Mouse (Mus musculus): ENCODE measurements around the gene Fbxw4. TPM values are rescaled to one million over a fixed set of nuclear protein-coding genes. Genes with fewer than 3 reads are reported as not detected.
A peak's percentile ranks its signal among the peaks of the same experiment; 100 is the strongest.

The Fbxw4 gene
- total RNA-seq, 2 experiments from 2014 or later, result 18.9 to 19.8 TPM

DNA sequence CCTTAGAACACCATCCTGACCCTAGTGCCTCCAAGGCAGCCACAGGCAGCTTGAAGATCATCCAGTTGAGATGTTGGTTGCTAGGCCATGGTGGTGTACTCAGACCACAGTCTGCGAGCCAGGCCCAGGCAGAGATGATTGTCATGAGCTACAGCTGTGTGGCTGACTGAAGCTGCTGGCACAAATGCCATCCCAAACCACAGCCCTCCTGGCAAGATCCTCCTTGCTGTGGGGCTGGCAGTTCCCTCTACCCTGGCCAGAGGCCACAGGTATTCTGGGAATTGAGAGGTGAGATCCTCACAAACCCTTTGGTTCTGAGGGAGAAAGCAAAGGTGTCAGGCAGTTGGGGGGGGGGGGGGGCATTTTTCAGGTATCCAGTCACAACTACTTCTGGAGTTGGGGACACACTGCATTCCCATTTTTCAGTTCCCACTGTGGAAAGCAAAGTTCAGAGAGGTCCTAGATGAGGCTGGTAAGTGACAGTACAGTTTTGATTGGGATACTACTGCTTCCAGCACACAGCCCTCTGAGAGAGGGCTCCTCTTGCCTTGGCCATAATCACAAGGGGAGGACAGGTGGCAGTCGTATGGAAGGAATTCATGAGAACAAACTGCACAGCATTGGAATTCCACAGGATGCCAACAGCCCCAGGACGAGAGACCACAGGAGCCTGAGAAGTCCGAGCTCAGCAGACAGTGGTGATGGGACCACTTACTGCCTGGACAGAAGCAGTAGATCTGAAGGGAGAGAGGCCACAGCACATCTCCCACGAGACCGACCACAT lies 72.4 kb downstream of the Fbxw4 start:
- peak; percentile 41 for DNase-seq
- intact Hi-C loops (cut with DNase I; ENCODE audit: low total_unique reads), result no loop called here

DNA sequence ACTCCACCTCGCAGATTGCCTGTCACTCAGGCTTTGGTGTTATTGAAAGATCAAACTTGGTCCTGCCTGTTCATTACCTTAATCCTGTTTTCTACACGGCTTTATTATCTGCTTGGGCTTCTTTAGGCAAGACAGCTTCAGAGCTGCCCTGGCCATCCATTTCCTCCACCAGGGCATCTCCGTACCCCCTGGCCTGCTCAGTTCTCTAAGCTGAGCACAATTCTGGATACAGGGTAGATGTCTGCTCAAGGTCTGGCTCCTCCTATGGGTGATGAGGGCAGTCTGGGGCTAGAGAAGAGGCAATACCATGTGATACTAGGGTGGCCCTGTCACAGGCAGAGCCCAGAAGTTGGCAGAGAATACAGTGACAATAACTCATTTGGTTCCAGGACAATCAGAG lies 73.3 kb downstream of the Fbxw4 start:
- DNase-seq, result no peak
- intact Hi-C loops (cut with DNase I; ENCODE audit: low total_unique reads), result no loop called here

DNA sequence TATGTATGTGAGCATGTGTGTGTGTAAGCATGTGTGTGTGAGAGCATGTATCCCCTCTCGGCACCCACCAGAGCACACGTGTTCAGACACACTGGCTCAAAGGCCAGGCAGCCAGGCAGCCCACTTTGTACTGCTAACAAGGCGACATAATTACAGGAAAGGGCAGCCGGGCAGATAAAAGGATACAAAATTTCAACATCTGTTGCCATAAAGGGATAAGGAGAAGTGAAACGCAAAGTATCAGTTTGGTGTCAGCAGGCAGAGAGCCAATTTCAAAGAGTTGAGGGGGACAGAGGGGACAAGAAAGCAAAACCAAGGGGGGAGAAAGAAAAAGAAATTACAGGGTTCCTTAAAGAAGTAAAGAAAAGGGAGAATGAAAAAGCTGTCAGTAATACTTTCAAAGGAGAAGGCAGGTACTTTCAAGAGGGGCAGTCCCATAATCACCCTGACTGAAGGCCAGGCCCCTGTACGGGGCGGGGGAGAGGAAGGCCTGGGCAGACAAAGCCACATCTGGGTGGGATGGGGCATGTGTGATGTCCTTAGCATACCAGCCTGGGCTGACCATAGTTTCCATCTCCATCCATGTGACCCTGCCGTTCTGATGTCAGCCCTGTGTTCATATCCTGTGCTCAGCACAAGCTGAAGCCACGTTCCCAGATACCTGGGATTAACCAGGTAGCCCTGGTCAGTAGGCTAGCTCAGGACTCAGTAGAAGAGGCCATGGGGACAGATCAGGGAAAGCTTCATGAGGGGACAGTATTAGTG lies 75.1 kb downstream of the Fbxw4 start:
- DNase-seq, result no peak
- intact Hi-C loops (cut with DNase I; ENCODE audit: low total_unique reads), result no loop called here

DNA sequence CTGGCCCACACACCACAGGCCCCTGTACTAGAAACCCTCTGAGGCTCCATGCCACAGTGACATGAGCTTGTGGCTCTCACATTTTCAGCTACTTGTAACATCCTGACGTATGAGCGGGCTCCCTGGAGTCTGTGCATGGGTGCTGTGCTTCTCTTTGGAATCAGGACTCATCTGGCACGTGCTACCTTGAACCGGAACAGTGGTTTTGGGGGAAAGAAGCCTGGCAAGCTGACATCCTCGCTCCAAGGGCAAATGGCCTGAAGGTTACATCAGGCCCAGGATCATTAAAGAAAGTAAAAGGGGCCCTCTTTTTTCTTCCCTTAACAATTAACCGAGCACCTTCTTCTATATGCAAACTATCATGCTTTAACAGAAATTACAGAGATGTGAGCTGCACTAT lies 77.0 kb downstream of the Fbxw4 start:
- no peak for DNase-seq
- intact Hi-C loops (cut with DNase I; ENCODE audit: low total_unique reads), result no loop called here

DNA sequence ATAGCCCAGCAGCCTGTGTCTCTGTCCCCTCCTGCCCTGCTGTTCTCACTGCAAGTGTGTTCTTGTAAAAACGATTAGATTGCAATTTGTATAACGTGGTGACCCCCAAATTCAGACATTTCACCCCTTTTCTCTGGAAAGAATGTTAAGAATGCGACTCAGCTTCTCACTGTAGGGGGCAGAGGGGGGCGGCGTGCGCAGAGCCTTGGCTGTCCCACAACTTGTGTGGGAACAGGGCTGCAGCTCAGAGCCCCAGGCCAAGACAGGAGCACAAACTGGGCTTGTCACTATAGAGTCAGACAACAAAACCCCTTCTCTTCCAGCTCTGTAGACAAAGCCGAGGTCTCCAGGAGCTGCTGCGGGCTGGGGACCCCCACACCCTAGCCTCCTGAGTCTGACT lies 78.0 kb downstream of the Fbxw4 start:
- no peak for DNase-seq
- intact Hi-C loops (cut with DNase I; ENCODE audit: low total_unique reads), result no loop called here

DNA sequence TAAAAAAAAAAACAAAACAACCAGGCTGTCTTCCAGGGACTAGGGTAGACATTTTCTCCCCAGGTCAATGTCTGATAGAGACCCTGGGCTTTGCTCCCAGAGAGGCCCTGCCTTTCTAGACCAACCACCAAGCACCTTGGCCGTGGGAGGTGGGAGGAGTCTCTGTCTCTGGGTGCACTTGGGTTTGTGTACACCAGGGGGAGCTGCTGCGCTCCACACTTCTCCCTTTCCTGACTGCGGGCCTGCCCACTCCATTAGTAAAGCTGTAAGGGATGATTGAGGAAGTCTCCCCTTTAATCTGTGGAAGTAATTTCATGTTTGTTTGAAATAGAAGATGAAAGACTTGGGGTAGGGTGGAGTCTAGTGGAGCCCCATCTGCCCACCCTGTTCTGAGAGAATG lies 78.9 kb downstream of the Fbxw4 start:
- DNase-seq, result peak; percentile 53
- intact Hi-C loops (cut with DNase I; ENCODE audit: low total_unique reads), result no loop called here

DNA sequence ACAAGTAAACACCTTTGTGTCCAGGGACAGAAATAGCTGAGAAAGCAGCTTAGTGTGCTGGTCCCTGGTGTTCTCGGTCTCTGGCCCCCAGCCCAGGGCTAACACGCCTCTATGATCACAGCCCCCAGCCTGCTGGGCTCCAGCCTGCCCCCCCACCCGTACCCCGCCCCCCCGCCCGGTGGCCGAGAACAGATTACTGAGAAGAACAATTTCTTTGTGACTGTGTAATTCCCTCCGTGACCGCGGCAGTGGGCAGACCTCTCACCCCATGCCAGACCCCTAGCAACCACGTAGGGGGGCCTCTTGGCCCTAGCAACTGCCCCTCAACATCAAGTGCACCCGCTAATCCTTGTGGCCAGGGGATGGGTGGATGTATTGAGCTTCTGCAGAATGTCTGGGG lies 79.9 kb downstream of the Fbxw4 start:
- intact Hi-C loops (cut with DNase I; ENCODE audit: low total_unique reads), result no loop called here
- no peak for DNase-seq

DNA sequence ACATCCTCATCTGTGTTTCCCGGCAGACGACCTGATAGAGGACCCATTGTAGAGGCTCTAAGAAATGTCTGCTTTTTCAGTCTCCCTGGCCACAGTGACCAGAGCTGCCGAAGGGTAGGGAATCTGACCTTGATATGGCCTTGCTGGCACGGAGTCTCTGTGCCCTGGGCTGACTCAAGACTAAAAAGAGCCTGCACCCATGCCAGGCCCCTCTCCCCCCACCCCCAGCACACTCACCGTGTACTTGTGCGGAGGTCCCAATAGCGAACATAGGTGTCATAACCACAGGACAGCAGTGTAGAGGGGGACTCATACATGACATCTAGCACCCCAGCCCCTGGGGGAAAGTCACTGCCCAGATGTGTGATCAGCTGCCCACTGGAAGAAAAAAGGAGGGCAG lies 80.7 kb downstream of the Fbxw4 start:
- intact Hi-C loops (cut with DNase I; ENCODE audit: low total_unique reads), result loop anchor here (5.0 kb wide), 1 partner anchor 38 kb away; no protein-coding TSS in a partner anchor
- no peak for DNase-seq

DNA sequence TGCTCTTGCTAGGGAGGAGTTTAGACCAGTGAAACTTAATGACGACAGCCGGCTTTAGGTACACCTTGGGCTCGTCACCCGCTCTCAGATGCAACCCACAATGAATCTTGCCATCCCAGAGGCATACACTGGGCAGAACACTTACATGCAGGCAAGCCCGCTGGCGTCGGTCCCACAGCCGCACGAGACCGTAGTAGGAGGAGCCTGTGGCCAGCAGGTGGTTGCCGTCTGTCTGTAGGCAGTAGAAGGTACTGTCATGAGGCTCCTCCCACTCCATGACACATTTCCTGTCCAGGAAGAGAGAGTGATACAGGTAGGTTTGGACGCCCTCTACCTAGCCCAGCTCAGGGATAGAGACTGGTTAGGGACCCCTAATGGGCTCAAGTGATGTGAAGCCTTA lies 81.1 kb downstream of the Fbxw4 start:
- intact Hi-C loops (cut with DNase I; ENCODE audit: low total_unique reads), result loop anchor here (5.0 kb wide), 1 partner anchor 38 kb away; no protein-coding TSS in a partner anchor
- no peak for DNase-seq

DNA sequence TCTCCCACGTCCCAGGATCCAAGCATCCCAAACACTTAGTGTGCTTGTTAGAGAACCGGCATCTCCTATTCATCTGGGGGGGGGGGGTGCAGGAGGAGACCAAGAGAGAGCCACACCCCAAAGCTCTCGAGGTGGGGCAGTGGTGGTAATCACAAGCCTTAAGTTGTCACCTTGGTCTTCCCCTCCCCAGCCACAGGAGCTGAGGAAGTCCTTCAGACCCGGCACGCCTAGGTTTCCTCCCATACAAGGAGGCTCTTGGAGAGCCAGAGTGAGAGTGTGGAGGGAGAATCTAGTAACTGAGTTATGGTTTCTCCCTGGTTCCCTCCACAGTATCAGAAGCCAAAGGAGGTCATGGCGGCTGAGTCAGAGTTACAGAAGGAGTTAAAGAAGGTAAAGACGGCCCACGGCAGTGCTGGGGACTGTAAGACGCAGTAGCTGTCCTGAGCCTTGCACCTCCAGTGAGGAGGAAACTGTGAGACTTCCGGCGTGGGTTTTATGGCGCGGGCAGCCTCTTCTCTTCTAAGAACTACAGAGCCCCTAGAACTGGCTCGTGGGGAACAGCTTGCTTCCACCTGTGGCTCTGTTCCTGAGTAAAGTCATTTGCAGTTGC lies 82.9 kb downstream of the Fbxw4 start:
- intact Hi-C loops (cut with DNase I; ENCODE audit: low total_unique reads), result loop anchor here (5.0 kb wide), 1 partner anchor 40 kb away; no protein-coding TSS in a partner anchor

DNA sequence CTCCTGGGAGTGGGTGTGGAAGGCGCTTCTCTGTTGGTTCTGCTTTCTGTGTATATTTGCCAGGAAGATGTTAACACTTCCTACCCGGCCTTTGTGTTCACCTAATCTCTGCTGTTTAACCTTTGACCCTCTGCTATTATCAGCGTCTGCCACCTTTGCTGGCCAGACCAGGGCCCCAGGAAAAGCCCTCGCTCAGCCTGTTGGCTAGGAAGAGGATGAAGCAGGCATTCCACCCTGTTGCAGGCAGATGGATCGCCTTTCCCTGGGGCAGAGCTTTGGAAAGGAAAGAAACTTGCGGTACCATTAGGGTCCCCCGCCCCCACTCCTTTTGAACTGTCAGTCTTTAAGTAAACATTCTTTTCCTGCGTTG lies 84.5 kb downstream of the Fbxw4 start:
- intact Hi-C loops (cut with DNase I; ENCODE audit: low total_unique reads), result loop anchor here (5.0 kb wide), 1 partner anchor 42 kb away; no protein-coding TSS in a partner anchor
- no peak for DNase-seq

More for the DNA sequence above, 82.9 kb downstream of the Fbxw4 start:
- no peak for DNase-seq

DNA sequence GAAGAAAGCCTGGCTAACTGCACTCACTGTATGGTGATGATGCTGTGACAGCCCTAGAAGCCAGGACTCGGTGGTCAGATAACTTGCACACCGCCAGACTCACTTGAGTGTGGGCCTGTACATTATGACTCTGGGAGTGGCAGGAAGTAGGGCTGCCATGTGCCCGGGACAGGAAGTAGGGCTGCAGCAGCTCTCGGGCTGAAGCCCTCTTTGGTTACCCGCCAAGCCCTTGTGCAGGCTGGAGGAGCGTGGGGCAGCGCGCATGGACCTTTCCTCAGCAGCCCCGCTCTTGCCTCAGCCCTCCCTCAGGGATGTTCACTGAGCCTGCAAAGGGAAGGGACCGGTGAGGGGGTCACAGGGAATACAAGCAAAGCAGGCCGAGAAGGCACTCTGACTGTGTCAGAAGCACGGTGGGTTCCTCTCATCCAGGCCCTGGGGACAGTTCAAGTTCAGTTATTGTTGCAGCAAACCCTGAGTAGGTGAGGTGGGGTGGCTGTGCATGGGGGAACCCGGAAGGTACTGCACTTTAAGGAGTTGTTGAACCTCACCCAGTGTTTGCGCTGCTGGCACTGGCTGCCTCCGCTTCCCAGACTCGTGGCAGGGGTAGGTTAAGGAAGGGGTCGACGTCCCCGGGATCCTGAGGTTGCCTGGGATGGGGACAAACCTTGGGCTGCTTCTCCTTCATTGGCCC lies 85.0 kb downstream of the Fbxw4 start:
- DNase-seq, result no peak
- intact Hi-C loops (cut with DNase I; ENCODE audit: low total_unique reads), result loop anchor here (5.0 kb wide), 1 partner anchor 42 kb away; no protein-coding TSS in a partner anchor

DNA sequence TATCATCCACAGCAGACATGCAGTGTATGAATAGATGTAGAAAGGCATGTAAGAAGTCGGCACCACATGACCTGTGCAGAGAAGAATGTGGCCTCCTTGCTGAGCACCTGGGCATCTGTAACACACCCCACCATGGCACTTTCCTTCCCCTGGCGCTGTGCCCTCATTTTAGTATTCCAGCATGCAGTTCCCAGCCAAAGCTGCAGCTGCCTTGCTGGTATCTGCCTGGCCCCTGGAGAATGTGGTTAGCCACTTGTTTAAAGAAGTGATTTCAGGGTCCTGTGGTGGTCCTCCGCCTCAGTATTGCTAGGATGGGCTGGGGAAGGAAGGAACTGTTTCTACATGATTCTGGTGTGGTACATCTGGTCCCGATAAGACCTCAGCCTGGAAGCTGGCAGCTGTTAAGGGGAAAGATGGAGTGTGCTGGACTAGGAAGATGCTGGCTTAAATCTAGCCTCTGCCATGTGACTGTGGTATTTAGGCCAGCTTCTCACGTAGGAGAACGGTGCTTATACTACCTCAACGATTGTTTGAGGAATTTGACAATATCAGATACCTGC lies 85.7 kb downstream of the Fbxw4 start:
- no peak for DNase-seq
- intact Hi-C loops (cut with DNase I; ENCODE audit: low total_unique reads), result no loop called here

DNA sequence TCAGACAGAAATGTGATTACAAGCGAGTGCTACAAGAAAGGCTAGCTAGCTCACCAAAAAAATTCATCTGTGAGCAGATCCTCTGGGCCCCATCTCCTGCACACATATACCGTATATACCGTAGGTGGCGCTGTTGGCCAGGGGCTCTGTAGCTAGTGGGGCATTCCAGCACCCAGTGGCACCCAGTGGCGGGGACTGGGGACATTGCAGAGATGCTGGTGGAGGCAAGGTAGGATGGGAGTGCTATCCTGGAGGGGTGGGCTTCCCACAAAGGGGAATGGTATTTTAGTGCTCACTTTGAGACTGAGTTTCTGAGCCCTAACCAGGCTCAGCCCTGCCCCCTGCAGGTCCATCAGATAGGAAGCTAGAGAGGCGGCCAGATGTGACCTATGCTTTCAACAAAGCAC lies 86.2 kb downstream of the Fbxw4 start:
- DNase-seq, result peak; percentile 81
- intact Hi-C loops (cut with DNase I; ENCODE audit: low total_unique reads), result loop anchor here (2.0 kb wide), 1 partner anchor 171 kb away; no protein-coding TSS in a partner anchor

DNA sequence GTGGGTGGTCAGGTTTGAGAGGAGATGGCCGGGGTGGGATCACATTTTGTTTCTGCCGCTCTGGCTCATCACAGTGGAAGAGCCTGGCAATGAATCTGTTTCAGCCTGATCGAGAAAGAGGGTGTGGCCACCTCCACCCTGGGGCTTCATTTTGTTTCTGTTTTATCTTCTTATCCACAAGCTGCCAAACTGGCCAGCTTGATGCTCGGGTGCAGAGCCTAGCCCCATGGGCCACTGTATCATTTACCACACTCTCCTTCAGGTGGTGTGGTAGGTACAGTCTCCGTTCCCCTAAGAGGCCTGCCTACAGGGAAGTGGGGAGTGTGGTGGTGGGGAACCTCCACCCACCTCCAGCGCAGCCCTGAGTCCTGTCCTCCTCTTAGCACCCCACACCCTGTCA lies 87.1 kb downstream of the Fbxw4 start:
- DNase-seq, result no peak
- intact Hi-C loops (cut with DNase I; ENCODE audit: low total_unique reads), result loop anchor here (2.0 kb wide), 1 partner anchor 172 kb away; no protein-coding TSS in a partner anchor

DNA sequence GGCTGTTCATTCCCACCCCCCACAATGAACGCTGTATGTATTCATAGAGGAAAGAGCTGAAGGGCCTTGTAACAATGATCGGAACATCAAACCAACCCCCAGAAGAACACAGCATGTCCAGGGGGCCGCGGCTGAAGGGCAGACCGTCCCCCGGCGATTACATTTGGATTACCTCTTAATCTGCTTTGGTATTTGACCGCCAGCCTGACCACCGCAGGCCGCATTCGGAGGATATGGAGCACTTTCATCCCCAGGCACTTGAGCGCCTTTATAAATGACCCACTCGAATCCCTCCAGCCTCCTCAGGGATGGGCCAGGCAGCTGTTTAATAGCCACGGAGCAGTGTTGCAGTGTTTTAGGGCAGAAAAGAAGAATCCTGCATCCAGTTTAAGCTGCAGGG lies 92.7 kb downstream of the Fbxw4 start:
- intact Hi-C loops (cut with DNase I; ENCODE audit: low total_unique reads), result no loop called here
- DNase-seq, result no peak

DNA sequence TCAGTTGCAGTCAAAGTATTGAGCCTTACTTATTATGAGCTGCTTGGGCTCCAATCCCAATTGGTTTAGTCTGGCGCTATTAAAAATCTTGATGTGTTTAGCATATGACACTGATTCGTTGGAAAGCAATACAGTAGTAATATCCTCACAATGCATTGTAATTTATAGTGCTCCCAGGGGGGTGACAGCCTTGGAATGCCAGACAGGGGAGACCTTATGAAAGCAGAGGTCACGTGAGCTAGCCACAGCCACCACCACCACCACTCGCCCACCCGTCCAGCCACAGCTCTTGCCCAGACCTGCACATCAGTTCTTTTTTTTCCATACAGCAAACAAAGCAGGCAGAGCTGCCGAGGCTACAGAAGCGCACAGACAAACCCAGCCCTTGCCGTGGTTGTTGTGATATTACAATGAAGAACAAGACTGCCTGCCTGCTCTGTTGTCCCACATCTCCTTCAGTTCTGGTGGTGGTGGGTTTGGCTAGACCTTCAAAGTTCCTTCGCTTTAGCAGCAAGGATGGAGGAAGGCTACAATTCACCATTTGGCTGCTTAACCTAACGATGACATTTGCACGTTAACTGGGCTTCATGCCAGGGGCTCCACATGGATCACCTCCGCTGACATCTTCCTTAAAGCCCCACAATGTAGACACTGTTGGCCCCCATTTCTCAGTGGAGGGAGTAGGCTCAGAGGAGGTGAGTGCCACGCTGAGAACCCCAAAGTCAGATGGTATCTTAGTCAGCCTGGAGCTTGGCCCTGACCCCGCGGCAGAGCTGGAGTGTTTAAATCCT lies 94.0 kb downstream of the Fbxw4 start:
- no peak for DNase-seq
- intact Hi-C loops (cut with DNase I; ENCODE audit: low total_unique reads), result no loop called here

DNA sequence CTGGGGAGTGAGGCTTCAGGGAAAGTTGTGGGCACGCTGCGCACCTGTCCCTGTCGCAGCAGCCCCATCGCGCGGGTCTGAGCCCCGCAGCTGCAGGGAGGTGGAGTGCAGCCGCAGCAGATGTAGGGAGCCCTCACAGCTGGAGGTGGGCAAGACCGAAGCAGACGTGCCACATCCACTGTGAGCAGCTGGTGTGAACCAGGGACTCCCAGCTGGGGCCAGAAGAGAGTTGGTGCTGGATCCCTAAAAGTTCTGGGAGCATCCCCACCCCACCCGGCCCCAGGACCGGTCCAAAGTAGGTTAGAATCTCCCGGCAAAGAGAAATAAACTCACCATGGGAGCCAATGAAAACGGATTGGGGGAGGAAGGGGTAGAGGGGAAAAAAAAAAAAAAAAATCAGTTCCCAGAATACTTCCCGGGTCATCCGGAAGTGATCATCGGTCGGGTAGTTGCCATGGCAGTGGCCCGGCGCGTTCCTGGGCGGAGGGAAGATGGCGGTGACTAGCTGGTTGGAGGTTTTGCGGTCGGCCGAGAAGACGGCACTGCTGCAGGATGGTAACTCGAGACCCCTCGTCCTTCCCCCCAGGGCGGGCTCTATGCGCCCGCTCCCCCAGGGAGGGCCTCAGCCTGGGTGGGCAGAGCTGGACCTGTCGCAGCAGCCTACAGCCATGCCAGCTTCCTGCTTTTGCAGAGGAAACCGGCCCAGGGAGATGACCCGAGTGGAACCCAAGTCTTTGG lies 99.8 kb downstream of the Fbxw4 start, which contains the start of the genes Poll and Gm17018:
TSS of gene Poll (minus strand) at position 379 of the 738 bp plus-strand sequence.
TSS of gene Gm17018 (plus strand) at position 463 of the 738 bp plus-strand sequence.
- intact Hi-C loops (cut with DNase I; ENCODE audit: low total_unique reads), result no loop called here
- DNase-seq, result peak; percentile 87
